Mouse (Mus musculus) limb, embryonic 12.5 days (tissue): ENCODE results near the gene Mad1l1. TPM values are rescaled to one million over a fixed set of nuclear protein-coding genes. Genes with fewer than 3 reads are reported as not detected.
"Not testable (repeated sequence)": the region's sequence is repeated elsewhere in the genome, so short reads cannot be mapped to it uniquely, and the experiment has no call there.

Experiments
- ATAC-seq: fragments of 200-750 bp; cut with Nextera tagmentation; 2 replicates; pipeline ENCODE4 v1.8.0; 2017; ENCODE audit warnings: low read depth, moderate TSS enrichment; ENCODE audit not compliant: insufficient number of reproducible peaks, insufficient read depth, low FRiP score, low TSS enrichment
- H3K27ac ChIP-seq: fragments of 300-500 bp; sonication (generic); 2 replicates; pipeline ENCODE4 v1.5.1; 2016; ENCODE audit warnings: mild to moderate bottlenecking, moderate library complexity
- H3K27me3 ChIP-seq: fragments of 300-500 bp; sonication (generic); 2 replicates; pipeline ENCODE4 v1.6.1; 2016; ENCODE audit warnings: mild to moderate bottlenecking, moderate library complexity
- H3K36me3 ChIP-seq: fragments of 300-500 bp; sonication (generic); 2 replicates; pipeline ENCODE4 v1.6.1; 2016; ENCODE audit warnings: mild to moderate bottlenecking, moderate library complexity
- H3K4me1 ChIP-seq: fragments of 300-500 bp; sonication (generic); replicated peaks from 2 replicates; pipeline ENCODE4 v1.6.1; 2016
- H3K4me2 ChIP-seq: fragments of 300-500 bp; sonication (generic); 2 replicates; pipeline ENCODE4 v1.6.1; 2016; ENCODE audit warnings: mild to moderate bottlenecking, moderate library complexity
- H3K4me3 ChIP-seq: fragments of 300-500 bp; sonication (generic); replicated peaks from 2 replicates; pipeline ENCODE4 v1.5.1; 2016; ENCODE audit warnings: mild to moderate bottlenecking
- H3K9ac ChIP-seq: fragments of 300-500 bp; sonication (generic); replicated peaks from 2 replicates; pipeline ENCODE4 v1.6.1; 2016; ENCODE audit warnings: mild to moderate bottlenecking, moderate library complexity
- H3K9me3 ChIP-seq: fragments of 300-500 bp; sonication (generic); 2 replicates; pipeline ENCODE4 v1.6.1; 2016; ENCODE audit warnings: mild to moderate bottlenecking, moderate library complexity
- WGBS: fragments of 180-500 bp; shearing (Covaris S2); methylation state at CpG from one replicate; pipeline ENCODE4 v1.1.7; 2016; 5-methylcytosine and 5-hydroxymethylcytosine counted together
- polyA plus RNA-seq: library from polyadenylated mRNA; unstranded; fragments of >200 nt; fragmentation: Nextera tagmentation; extraction: Ambion mirVana; gene quantifications from 2 replicates; pipeline ENCODE4 v1.2.1, GENCODE M21; 2016

Mad1l1 gene
- 55.9 and 57.2 TPM in 2 replicates for polyA plus RNA-seq

GRCm38 (mm10) chr5:140321042-140321755, at the start of gene Mad1l1, which contains the start of gene Nudt1:
Gene Mad1l1, minus strand, starts transcription at chr5:140321552.
Gene Nudt1, plus strand, starts transcription at chr5:140321656.
- under 1% methylated on average over 59 of the region's 60 CpGs for WGBS
- Histone ChIP-seq H3K9me3 (no peaks in the 10 kb centered on the region), H3K4me2 (peak within 1 kb of the TSS; percentile 68), H3K4me3 (peak within 1 kb of the TSS; percentile 96), H3K27me3 (no peaks in the 10 kb centered on the region), H3K36me3 (peaks cover 11% of the 10 kb centered on the region; the same call in 1 of the 2 replicates), H3K4me1 (peaks cover 24% of the 10 kb centered on the region), H3K9ac (peak within 1 kb of the TSS; percentile 99), H3K27ac (peak within 1 kb of the TSS; percentile 87)
- ATAC-seq = peak; percentile 78

- 69% methylated on average over 6 of the region's 6 CpGs for WGBS
- H3K4me3 ChIP-seq = no peak overlapping the region
- no peak for ATAC-seq
- peaks cover 5% of the 10 kb centered on the region for H3K4me1 ChIP-seq
- no peaks in the 10 kb centered on the region for H3K9me3 ChIP-seq
- no peaks in the 10 kb centered on the region for H3K36me3 ChIP-seq
- H3K4me2 ChIP-seq = no peak overlapping the region
- H3K27me3 ChIP-seq = no peaks in the 10 kb centered on the region
- peak overlapping the region; percentile 74 for H3K27ac ChIP-seq
- H3K9ac ChIP-seq = no peak overlapping the region
These were observed 49.3 kb upstream of the Mad1l1 start for GRCm38 (mm10) chr5:140370446-140371254.

GRCm38 (mm10) chr5:140369466-140369865, 48.1 kb upstream of the Mad1l1 start:
- Histone ChIP-seq H3K4me2 (no peak overlapping the region), H3K4me3 (no peak overlapping the region), H3K27me3 (no peaks in the 10 kb centered on the region), H3K9ac (no peak overlapping the region), H3K4me1 (peaks cover 5% of the 10 kb centered on the region), H3K36me3 (0 out of 2 replicates have a peak, but pooled peaks cover 5% of the 10 kb centered on the region), H3K27ac (no peak overlapping the region), H3K9me3 (no peaks in the 10 kb centered on the region)
- WGBS = 91% methylated on average over 2 of the region's 2 CpGs
- no peak for ATAC-seq

GRCm38 (mm10) chr5:140368926-140369325, 47.6 kb upstream of the Mad1l1 start:
- Histone ChIP-seq H3K4me1 (no peaks in the 10 kb centered on the region; the same call in 1 of the 2 replicates), H3K9ac (no peak overlapping the region), H3K36me3 (0 out of 2 replicates have a peak, but pooled peaks cover 5% of the 10 kb centered on the region), H3K27me3 (no peaks in the 10 kb centered on the region), H3K4me2 (no peak overlapping the region), H3K27ac (no peak overlapping the region), H3K9me3 (peaks cover 3% of the 10 kb centered on the region; the same call in 1 of the 2 replicates), H3K4me3 (no peak overlapping the region)
- ATAC-seq = no peak
- 89% methylated on average over 4 of the region's 4 CpGs for WGBS

GRCm38 (mm10) chr5:140368126-140368525, 46.8 kb upstream of the Mad1l1 start:
- H3K36me3 ChIP-seq, ATAC-seq, H3K4me1 ChIP-seq, H3K9ac ChIP-seq, H3K4me3 ChIP-seq, H3K27ac ChIP-seq, H3K27me3 ChIP-seq, H3K4me2 ChIP-seq, H3K9me3 ChIP-seq: not testable (repeated sequence)
- 90% methylated on average over 2 of the region's 2 CpGs for WGBS

GRCm38 (mm10) chr5:140364415-140364814, 43.1 kb upstream of the Mad1l1 start:
- Histone ChIP-seq H3K9me3 (peaks cover 8% of the 10 kb centered on the region; the same call in 1 of the 2 replicates), H3K27ac (no peak overlapping the region), H3K27me3 (no peaks in the 10 kb centered on the region), H3K36me3 (peaks cover 17% of the 10 kb centered on the region), H3K4me1 (no peaks in the 10 kb centered on the region), H3K4me3 (no peak overlapping the region), H3K9ac (no peak overlapping the region), H3K4me2 (no peak overlapping the region)
- 90% methylated on average over 5 of the region's 5 CpGs for WGBS
- no peak for ATAC-seq

GRCm38 (mm10) chr5:140359930-140360674, 38.8 kb upstream of the Mad1l1 start:
- no peaks in the 10 kb centered on the region for H3K4me1 ChIP-seq
- no peak overlapping the region for H3K27ac ChIP-seq
- H3K36me3 ChIP-seq = peaks cover 49% of the 10 kb centered on the region
- no peak overlapping the region for H3K9ac ChIP-seq
- no peaks in the 10 kb centered on the region for H3K27me3 ChIP-seq
- H3K9me3 ChIP-seq = peaks cover 8% of the 10 kb centered on the region; the same call in 1 of the 2 replicates
- 79% methylated on average over 14 of the region's 14 CpGs for WGBS
- no peak overlapping the region for H3K4me2 ChIP-seq
- ATAC-seq = no peak
- no peak overlapping the region for H3K4me3 ChIP-seq

GRCm38 (mm10) chr5:140357466-140357865, 36.1 kb upstream of the Mad1l1 start:
- WGBS = 88% methylated on average over 3 of the region's 3 CpGs
- H3K4me3 ChIP-seq = no peak overlapping the region
- no peaks in the 10 kb centered on the region for H3K4me1 ChIP-seq
- no peaks in the 10 kb centered on the region for H3K9me3 ChIP-seq
- H3K36me3 ChIP-seq = peaks cover 75% of the 10 kb centered on the region
- H3K27ac ChIP-seq = no peak overlapping the region
- H3K4me2 ChIP-seq = no peak overlapping the region
- no peak for ATAC-seq
- H3K27me3 ChIP-seq = no peaks in the 10 kb centered on the region
- H3K9ac ChIP-seq = no peak overlapping the region

GRCm38 (mm10) chr5:140355934-140356333, 34.6 kb upstream of the Mad1l1 start:
- ATAC-seq = no peak
- Histone ChIP-seq H3K36me3 (peaks cover 89% of the 10 kb centered on the region), H3K9me3 (no peaks in the 10 kb centered on the region), H3K4me2 (no peak overlapping the region), H3K4me1 (no peaks in the 10 kb centered on the region), H3K27me3 (no peaks in the 10 kb centered on the region), H3K27ac (no peak overlapping the region), H3K9ac (no peak overlapping the region), H3K4me3 (no peak overlapping the region)
- WGBS = 87% methylated on average over 11 of the region's 11 CpGs

GRCm38 (mm10) chr5:140352352-140352751, 31.0 kb upstream of the Mad1l1 start:
- H3K27me3 ChIP-seq = no peaks in the 10 kb centered on the region
- H3K4me3 ChIP-seq = no peak overlapping the region
- WGBS = 94% methylated on average over 6 of the region's 6 CpGs
- H3K36me3 ChIP-seq = peaks cover 82% of the 10 kb centered on the region
- no peaks in the 10 kb centered on the region for H3K4me1 ChIP-seq
- no peak overlapping the region for H3K4me2 ChIP-seq
- no peak overlapping the region for H3K9ac ChIP-seq
- H3K27ac ChIP-seq = no peak overlapping the region
- no peaks in the 10 kb centered on the region for H3K9me3 ChIP-seq
- no peak for ATAC-seq
